In the genomic region with DNA sequence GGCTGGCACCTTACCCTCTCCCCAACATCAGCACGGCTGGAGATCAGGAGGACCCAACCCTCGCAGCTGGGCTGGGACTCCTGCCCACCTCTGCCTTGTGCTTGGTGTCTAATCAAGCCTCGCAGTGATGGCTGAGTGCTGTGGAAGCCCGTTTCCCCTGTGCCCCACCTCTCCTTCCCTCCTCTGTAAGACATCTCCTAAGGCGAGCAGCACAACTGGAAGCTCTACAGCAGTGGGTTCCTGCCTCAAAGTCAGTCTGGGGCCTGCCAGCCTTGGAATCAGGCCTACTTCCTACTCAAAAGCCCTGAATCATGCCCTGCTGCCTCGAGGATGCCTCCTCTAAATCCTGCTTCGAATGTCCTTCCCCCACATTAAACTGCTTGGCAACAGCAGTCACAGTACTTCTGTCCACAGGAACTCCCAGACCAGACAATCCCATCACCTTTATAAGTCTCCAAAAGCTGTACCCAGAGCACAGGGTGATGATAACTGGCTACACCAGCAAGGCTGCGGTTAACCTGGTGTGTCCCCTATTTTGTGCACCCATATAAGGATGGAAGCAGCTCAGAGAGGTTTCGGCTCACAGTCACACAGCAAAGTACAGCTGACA, we compare ENCODE assay signal across 7 mouse cellular contexts. TPM values are rescaled to one million over a fixed set of nuclear protein-coding genes. Genes with fewer than 3 reads are reported as not detected.
DNase-seq lines count a peak whose midpoint lies in the region; ATAC-seq and TF ChIP-seq lines count a peak whose summit lies in the region.

No protein-coding gene starts in this region.

- no peaks in the 10 kb centered on the region for H3K27me3 ChIP-seq in lung, embryonic 16.5 days (ENCODE audit: control insufficient read depth, insufficient read depth, low read depth, low read length)
- H3K27me3 ChIP-seq in forebrain, embryonic 10.5 days (ENCODE audit: poor library complexity, severe bottlenecking), result 0 out of 2 replicates have a peak, but pooled peaks cover 3% of the 10 kb centered on the region
- no peaks in the 10 kb centered on the region for H3K27me3 ChIP-seq in limb, embryonic 14.5 days (ENCODE audit: control insufficient read depth, insufficient read depth, low read length)
- H3K27me3 ChIP-seq in stomach, embryonic 15.5 days (replicated peaks), result no peaks in the 10 kb centered on the region

- ATAC-seq in lung, embryonic 16.5 days (ENCODE audit: low read depth), result no peak
- no peak for ATAC-seq in limb, embryonic 14.5 days (ENCODE audit: low FRiP score, low read depth)
- ATAC-seq in stomach, embryonic 15.5 days (ENCODE audit: insufficient read depth, low FRiP score, low read depth), result no peak

- no peaks in the 10 kb centered on the region for H3K36me3 ChIP-seq in lung, embryonic 16.5 days (ENCODE audit: control insufficient read depth, insufficient read depth, low read length)
- 0 out of 2 replicates have a peak, but pooled peaks cover 2% of the 10 kb centered on the region for H3K36me3 ChIP-seq in forebrain, embryonic 10.5 days (replicated peaks)
- H3K36me3 ChIP-seq in limb, embryonic 14.5 days (ENCODE audit: control insufficient read depth, insufficient read depth, low read length), result peaks cover 3% of the 10 kb centered on the region; the same call in 1 of the 2 replicates
- H3K36me3 ChIP-seq in stomach, embryonic 15.5 days, result no peaks in the 10 kb centered on the region

- peaks cover 17% of the 10 kb centered on the region for H3K4me1 ChIP-seq in lung, embryonic 16.5 days (replicated peaks; ENCODE audit: control insufficient read depth, insufficient read depth, low read length)
- H3K4me1 ChIP-seq in forebrain, embryonic 10.5 days, result peaks cover 30% of the 10 kb centered on the region
- peaks cover 12% of the 10 kb centered on the region for H3K4me1 ChIP-seq in limb, embryonic 14.5 days (ENCODE audit: control insufficient read depth, insufficient read depth, low read length)
- peaks cover 19% of the 10 kb centered on the region for H3K4me1 ChIP-seq in stomach, embryonic 15.5 days

- TF ChIP-seq POLR2A in limb, embryonic 14.5 days (IDR thresholded peaks at IDR 0.05; ENCODE audit: borderline replicate concordance, extremely low read depth, insufficient read depth, insufficient read length), result no peak

- peak overlapping the region; percentile 84 for H3K4me2 ChIP-seq in lung, embryonic 16.5 days (ENCODE audit: low read depth, low read length)
- peak overlapping the region; percentile 85 for H3K4me2 ChIP-seq in limb, embryonic 14.5 days (replicated peaks; ENCODE audit: low read depth, low read length, severe bottlenecking)
- H3K4me2 ChIP-seq in stomach, embryonic 15.5 days, result peak overlapping the region; percentile 84

- H3K4me3 ChIP-seq in lung, embryonic 16.5 days (ENCODE audit: low read length), result peak overlapping the region; percentile 78
- peak overlapping the region; percentile 81 for H3K4me3 ChIP-seq in forebrain, embryonic 10.5 days
- H3K4me3 ChIP-seq in limb, embryonic 14.5 days (replicated peaks; ENCODE audit: low read length), result no peak overlapping the region; the same call in 1 of the 2 replicates
- H3K4me3 ChIP-seq in stomach, embryonic 15.5 days (replicated peaks), result peak overlapping the region; percentile 82

- no peaks in the 10 kb centered on the region for H3K9me3 ChIP-seq in lung, embryonic 16.5 days (ENCODE audit: control insufficient read depth, low read length)
- no peaks in the 10 kb centered on the region for H3K9me3 ChIP-seq in forebrain, embryonic 10.5 days
- H3K9me3 ChIP-seq in limb, embryonic 14.5 days (ENCODE audit: control insufficient read depth, low read length), result no peaks in the 10 kb centered on the region
- no peaks in the 10 kb centered on the region for H3K9me3 ChIP-seq in stomach, embryonic 15.5 days

- no peak overlapping the region for H3K27ac ChIP-seq in lung, embryonic 16.5 days (ENCODE audit: low read length)
- H3K27ac ChIP-seq in forebrain, embryonic 10.5 days, result 0 out of 2 replicates have a peak overlapping the region, but pooled peaks have one; percentile 95
- H3K27ac ChIP-seq in limb, embryonic 14.5 days (replicated peaks; ENCODE audit: low read depth, low read length), result no peak overlapping the region
- no peak overlapping the region for H3K27ac ChIP-seq in stomach, embryonic 15.5 days

- no peak for DNase-seq in lung, postnatal 14 days
- DNase-seq in forebrain, embryonic 10.5 days (ENCODE audit: extremely low spot score, low spot score), result no peak
- DNase-seq in limb, embryonic 14.5 days (ENCODE audit: low spot score), result no peak
- DNase-seq in right cerebral cortex, postnatal 10 days (ENCODE audit: low spot score in 2 of 2), result no peak
- no peak for DNase-seq in urinary bladder, postnatal 25 days (ENCODE audit: low spot score)

- H3K9ac ChIP-seq in lung, embryonic 16.5 days (ENCODE audit: low read length), result peak overlapping the region; percentile 82
- H3K9ac ChIP-seq in limb, embryonic 14.5 days (ENCODE audit: low read depth, low read length, severe bottlenecking), result no peak overlapping the region
- H3K9ac ChIP-seq in stomach, embryonic 15.5 days, result peak overlapping the region; percentile 23; the same call in 1 of the 2 replicates

- WGBS in lung, embryonic 16.5 days, result 78% methylated on average over 9 of the region's 9 CpGs
- WGBS in forebrain, embryonic 10.5 days, result 89% methylated on average over 9 of the region's 9 CpGs
- 90% methylated on average over 9 of the region's 9 CpGs for WGBS in limb, embryonic 14.5 days
- 86% methylated on average over 9 of the region's 9 CpGs for WGBS in stomach, embryonic 15.5 days

RNA-seq across cellular contexts. Expression of gene Nudt8, which starts 1.2 kb away (rescaled TPM):
- 21.8 and 22.0 TPM in 2 replicates for polyA plus RNA-seq in lung, embryonic 16.5 days (2015; fragmentation: Nextera tagmentation; extraction: Ambion mirVana)
- 24.8 and 30.4 TPM in 2 replicates for polyA plus RNA-seq in forebrain, embryonic 10.5 days (2016; fragmentation: Nextera tagmentation; extraction: Ambion mirVana)
- 18.3 and 21.0 TPM in 2 replicates for polyA plus RNA-seq in limb, embryonic 14.5 days (2012; rRNA removed)
- 35.8 and 38.9 TPM in 2 replicates for polyA plus RNA-seq in limb, embryonic 14.5 days (2014; fragmentation: Nextera tagmentation; extraction: Ambion mirVana)
- polyA plus RNA-seq in stomach, embryonic 15.5 days (2015; fragmentation: Nextera tagmentation; extraction: Ambion mirVana), result 32.2 and 33.6 TPM in 2 replicates

RNA-seq across cellular contexts. Expression of gene Gm49405, which starts 1.2 kb away (rescaled TPM):
- polyA plus RNA-seq in lung, embryonic 16.5 days (2015; fragmentation: Nextera tagmentation; extraction: Ambion mirVana), result 2.4 and 2.5 TPM in 2 replicates
- polyA plus RNA-seq in forebrain, embryonic 10.5 days (2016; fragmentation: Nextera tagmentation; extraction: Ambion mirVana), result 2.8 and 3.5 TPM in 2 replicates
- 7.0 and 8.0 TPM in 2 replicates for polyA plus RNA-seq in limb, embryonic 14.5 days (2012; rRNA removed)
- 2.3 and 3.3 TPM in 2 replicates for polyA plus RNA-seq in limb, embryonic 14.5 days (2014; fragmentation: Nextera tagmentation; extraction: Ambion mirVana)
- polyA plus RNA-seq in stomach, embryonic 15.5 days (2015; fragmentation: Nextera tagmentation; extraction: Ambion mirVana), result 3.5 and 3.8 TPM in 2 replicates

RNA-seq across cellular contexts. Expression of gene Doc2g, which starts 3.9 kb away (rescaled TPM):
- polyA plus RNA-seq in lung, embryonic 16.5 days (2015; fragmentation: Nextera tagmentation; extraction: Ambion mirVana), result 3.8 and 3.9 TPM in 2 replicates
- polyA plus RNA-seq in forebrain, embryonic 10.5 days (2016; fragmentation: Nextera tagmentation; extraction: Ambion mirVana), result 3.6 and 4.0 TPM in 2 replicates
- 19.6 and 22.4 TPM in 2 replicates for polyA plus RNA-seq in limb, embryonic 14.5 days (2012; rRNA removed)
- polyA plus RNA-seq in limb, embryonic 14.5 days (2014; fragmentation: Nextera tagmentation; extraction: Ambion mirVana), result 3.4 and 3.9 TPM in 2 replicates
- 4.0 and 4.5 TPM in 2 replicates for polyA plus RNA-seq in stomach, embryonic 15.5 days (2015; fragmentation: Nextera tagmentation; extraction: Ambion mirVana)

RNA-seq across cellular contexts. Expression of gene Tbx10, which starts 6.7 kb away (rescaled TPM):
- 0.11 TPM in 1 of 2 replicates, not detected in the other for polyA plus RNA-seq in lung, embryonic 16.5 days (2015; fragmentation: Nextera tagmentation; extraction: Ambion mirVana)
- polyA plus RNA-seq in forebrain, embryonic 10.5 days (2016; fragmentation: Nextera tagmentation; extraction: Ambion mirVana), result not detected in 2 replicates
- 0.08 and 0.12 TPM in 2 replicates for polyA plus RNA-seq in limb, embryonic 14.5 days (2012; rRNA removed)
- polyA plus RNA-seq in limb, embryonic 14.5 days (2014; fragmentation: Nextera tagmentation; extraction: Ambion mirVana), result 0.28 TPM in 1 of 2 replicates, not detected in the other
- polyA plus RNA-seq in stomach, embryonic 15.5 days (2015; fragmentation: Nextera tagmentation; extraction: Ambion mirVana), result 0.21 and 0.31 TPM in 2 replicates

RNA-seq across cellular contexts. Expression of gene Acy3, which starts 12.9 kb away (rescaled TPM):
- polyA plus RNA-seq in lung, embryonic 16.5 days (2015; fragmentation: Nextera tagmentation; extraction: Ambion mirVana), result 11.9 and 13.3 TPM in 2 replicates
- 1.8 and 2.5 TPM in 2 replicates for polyA plus RNA-seq in forebrain, embryonic 10.5 days (2016; fragmentation: Nextera tagmentation; extraction: Ambion mirVana)
- polyA plus RNA-seq in limb, embryonic 14.5 days (2012; rRNA removed), result 9.4 and 12.8 TPM in 2 replicates
- polyA plus RNA-seq in limb, embryonic 14.5 days (2014; fragmentation: Nextera tagmentation; extraction: Ambion mirVana), result 6.7 and 9.2 TPM in 2 replicates
- polyA plus RNA-seq in stomach, embryonic 15.5 days (2015; fragmentation: Nextera tagmentation; extraction: Ambion mirVana), result 9.2 and 9.8 TPM in 2 replicates
